Mouse (Mus musculus): ENCODE results near the gene Gm20441. TPM values are rescaled to one million over a fixed set of nuclear protein-coding genes. Genes with fewer than 3 reads are reported as not detected.

The Gm20441 gene
- polyA plus RNA-seq, 1 experiment: 0.74 TPM

Other genes with a start within 250 kb of the Gm20441 start
- gene Lrrc75b, start 220.6 kb downstream of the Gm20441 start, polyA plus RNA-seq (2012; rRNA removed): 4.7 and 7.5 TPM in 2 replicates
- 0.33 and 0.55 TPM in 2 replicates for gene Ggt1, start 219.3 kb downstream of the Gm20441 start, polyA plus RNA-seq (2012; rRNA removed)
- gene Ggt5, start 191.6 kb downstream of the Gm20441 start, polyA plus RNA-seq (2012; rRNA removed): 8.6 and 10.5 TPM in 2 replicates
- 57.5 and 76.1 TPM in 2 replicates for gene Susd2, start 136.9 kb downstream of the Gm20441 start, polyA plus RNA-seq (2012; rRNA removed)
- 32.9 and 41.2 TPM in 2 replicates for gene Cabin1, start 16.6 kb downstream of the Gm20441 start, polyA plus RNA-seq (2012; rRNA removed)
- 54.4 and 60.6 TPM in 2 replicates for gene Ddt, start 7.5 kb downstream of the Gm20441 start, polyA plus RNA-seq (2012; rRNA removed)
- gene Gstt3, start 460 bp upstream of the Gm20441 start, polyA plus RNA-seq (2012; rRNA removed): 130 and 148 TPM in 2 replicates
- gene Gstt1, start 17.6 kb upstream of the Gm20441 start, polyA plus RNA-seq (2012; rRNA removed): 160 and 208 TPM in 2 replicates
- gene Gstt4, start 41.6 kb upstream of the Gm20441 start, polyA plus RNA-seq (2012; rRNA removed): 0.11 TPM in 1 of 2 replicates, not detected in the other
- 107 and 144 TPM in 2 replicates for gene Gstt2, start 56.5 kb upstream of the Gm20441 start, polyA plus RNA-seq (2012; rRNA removed)
- 542 and 602 TPM in 2 replicates for gene Mif, start 79.3 kb upstream of the Gm20441 start, polyA plus RNA-seq (2012; rRNA removed)
- gene Derl3, start 112.5 kb upstream of the Gm20441 start, polyA plus RNA-seq (2012; rRNA removed): 1.0 and 1.2 TPM in 2 replicates
- gene Smarcb1, start 140.7 kb upstream of the Gm20441 start, polyA plus RNA-seq (2012; rRNA removed): 41.7 and 46.8 TPM in 2 replicates
- 140 and 179 TPM in 2 replicates for gene Chchd10, start 152.2 kb upstream of the Gm20441 start, polyA plus RNA-seq (2012; rRNA removed)
- gene Mmp11, start 155.5 kb upstream of the Gm20441 start, polyA plus RNA-seq (2012; rRNA removed): 18.8 and 20.1 TPM in 2 replicates
- gene Gm867, start 159.7 kb upstream of the Gm20441 start, polyA plus RNA-seq (2012; rRNA removed): not detected in 2 replicates
- gene Vpreb3, start 162.1 kb upstream of the Gm20441 start, polyA plus RNA-seq (2012; rRNA removed): not detected in 2 replicates
- 0.04 and 0.10 TPM in 2 replicates for gene Gm5134, start 173.6 kb upstream of the Gm20441 start, polyA plus RNA-seq (2012; rRNA removed)

All from urinary bladder, adult 2 months (tissue).